Mouse (Mus musculus) ES-Bruce4 (cell line): Measurements from ENCODE around the gene Lonrf2.

Source experiments
- CTCF ChIP-seq: IDR thresholded peaks from one replicate; pipeline ENCODE4 v1.8.1; 2011; ENCODE audit warnings: low read depth, low read length
- POLR2A ChIP-seq: IDR thresholded peaks from one replicate; pipeline ENCODE4 v1.8.1; 2011; ENCODE audit warnings: low read length; ENCODE audit not compliant: insufficient read depth

DNA sequence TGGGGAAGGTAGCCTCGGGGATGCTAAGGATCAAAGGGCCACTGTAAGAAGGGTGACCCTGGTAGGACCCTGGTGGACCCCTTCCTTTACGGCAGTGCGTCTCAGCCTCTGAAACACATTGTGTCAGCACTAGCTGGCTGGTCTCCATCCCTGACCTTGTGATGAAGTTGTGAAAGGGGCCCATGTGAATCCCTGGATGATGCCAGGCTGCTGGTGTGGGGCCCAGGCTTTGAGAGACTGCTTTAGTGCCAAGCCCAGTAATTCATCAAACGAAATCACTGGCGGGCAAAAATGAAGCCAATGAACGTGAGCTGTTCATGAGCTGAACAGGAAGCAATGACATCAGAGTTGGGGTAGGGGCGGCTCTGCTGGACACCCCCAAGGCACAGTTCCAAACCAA is 50.2 kb downstream of the Lonrf2 start:
- TF ChIP-seq CTCF: no peak
- no peak for TF ChIP-seq POLR2A
